In the genomic region with DNA sequence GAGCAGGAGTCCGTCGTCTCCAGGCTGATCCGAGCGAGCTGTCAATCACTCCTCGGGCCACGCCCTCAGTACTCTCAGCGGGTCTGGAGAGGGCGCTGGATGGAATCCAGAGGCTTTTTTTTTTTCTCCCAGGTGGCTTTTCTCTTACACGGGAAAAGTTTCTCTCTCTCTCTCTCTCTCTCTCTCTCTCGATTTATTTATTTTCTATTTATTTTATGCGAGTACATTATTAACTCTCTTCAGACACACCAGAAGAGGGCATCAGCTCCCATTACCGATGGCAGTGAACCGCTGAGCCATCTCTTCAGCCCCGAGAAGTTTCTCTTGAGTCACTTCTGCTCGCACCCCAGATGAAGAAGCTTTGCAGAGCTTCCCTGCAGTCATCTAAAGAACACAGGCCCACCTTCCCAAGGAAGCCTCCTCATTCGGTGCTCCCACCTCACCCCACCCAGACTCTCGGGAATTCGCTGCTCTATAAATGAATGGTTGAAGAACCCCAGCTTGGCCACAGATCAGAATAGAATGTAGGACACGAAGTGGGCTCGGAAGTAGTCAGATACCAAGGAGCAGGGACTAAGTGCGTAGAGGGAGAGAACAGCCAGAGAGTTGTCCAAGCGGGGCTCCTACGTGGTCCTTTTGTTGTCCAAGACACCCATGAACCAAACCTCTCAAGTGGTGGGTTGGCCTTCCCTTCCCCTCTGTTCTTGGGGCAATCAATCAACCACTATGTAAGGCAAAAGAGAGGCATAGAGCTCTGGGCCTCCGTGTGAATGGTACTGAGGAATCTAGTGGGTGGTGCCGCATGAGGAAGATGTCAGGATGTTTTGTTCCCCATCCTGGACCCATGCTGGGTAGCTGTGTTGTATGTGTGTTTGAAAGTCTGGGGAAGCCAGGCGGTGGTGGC, we compare ENCODE assay signal across 8 mouse cellular contexts. TPM values are rescaled to one million over a fixed set of nuclear protein-coding genes. Genes with fewer than 3 reads are reported as not detected.
DNase-seq lines count a peak whose midpoint lies in the region; ATAC-seq and TF ChIP-seq lines count a peak whose summit lies in the region.

A gene (minus strand): TSS at position 30 of the 904 bp plus-strand sequence.

- no peak for TF ChIP-seq CTCF in thymus, adult 2 months (IDR thresholded peaks at IDR 0.05; ENCODE audit: borderline replicate concordance, control insufficient read depth, extremely low read depth, insufficient read depth, low read length, poor library complexity)

- peak within 1 kb of the TSS; percentile 73 for H3K27ac ChIP-seq in thymus, adult 2 months (ENCODE audit: control insufficient read depth, insufficient read depth, low read length)
- H3K27ac ChIP-seq in forebrain, embryonic 13.5 days, result peak within 1 kb of the TSS; percentile 94
- H3K27ac ChIP-seq in neural tube, embryonic 11.5 days (ENCODE audit: low read depth, low read length), result peak within 1 kb of the TSS; percentile 93

- H3K4me3 ChIP-seq in thymus, adult 2 months (ENCODE audit: control insufficient read depth, insufficient read depth, low read length), result peak within 1 kb of the TSS; percentile 81
- H3K4me3 ChIP-seq in forebrain, embryonic 13.5 days, result peak within 1 kb of the TSS; percentile 69
- peak within 1 kb of the TSS; percentile 64 for H3K4me3 ChIP-seq in neural tube, embryonic 11.5 days (ENCODE audit: low read depth, low read length)

- WGBS in thymus, adult 2 months, result 20% methylated on average over 26 of the region's 26 CpGs
- 11% methylated on average over 26 of the region's 26 CpGs for WGBS in forebrain, embryonic 13.5 days
- WGBS in neural tube, embryonic 11.5 days, result 7% methylated on average over 26 of the region's 26 CpGs

- ATAC-seq in forebrain, embryonic 13.5 days, result no peak
- no peak; the same call in 1 of the 2 replicates for ATAC-seq in neural tube, embryonic 11.5 days (ENCODE audit: insufficient read depth, low FRiP score, low TSS enrichment)

- intact Hi-C loops in left cerebral cortex, postnatal 10 days (cut with DNase I), result no loop called here

- no peaks in the 10 kb centered on the region for H3K9me3 ChIP-seq in forebrain, embryonic 13.5 days (replicated peaks)
- H3K9me3 ChIP-seq in neural tube, embryonic 11.5 days (ENCODE audit: control insufficient read depth, low read length), result no peaks in the 10 kb centered on the region

- peak within 1 kb of the TSS; percentile 84 for H3K9ac ChIP-seq in forebrain, embryonic 13.5 days
- peak within 1 kb of the TSS; percentile 87 for H3K9ac ChIP-seq in neural tube, embryonic 11.5 days (ENCODE audit: low read length)

- no peak for DNase-seq in frontal cortex, adult 2 months (ENCODE audit: extremely low spot score in 1 of 2, low spot score in 1 of 2)
- no peak for DNase-seq in frontal cortex, postnatal 25 days (ENCODE audit: low spot score in 2 of 2)
- DNase-seq in thymus, adult 2 months, result no peak
- no peak for DNase-seq in thymus, postnatal 4 days
- DNase-seq in left cerebral cortex, postnatal 10 days (ENCODE audit: extremely low spot score in 1 of 2, low spot score in 2 of 2), result peak in 1 of 2 experiments; percentile 53
- DNase-seq in neural tube, embryonic 11.5 days (ENCODE audit: low spot score), result peak; percentile 42
- no peak for DNase-seq in right cerebral cortex, adult 18-20 months

- peaks cover 10% of the 10 kb centered on the region for H3K36me3 ChIP-seq in thymus, adult 2 months (ENCODE audit: control insufficient read depth, insufficient read depth, low read length)
- H3K36me3 ChIP-seq in forebrain, embryonic 13.5 days (ENCODE audit: poor library complexity, severe bottlenecking), result peaks cover 28% of the 10 kb centered on the region
- H3K36me3 ChIP-seq in neural tube, embryonic 11.5 days (ENCODE audit: control insufficient read depth, insufficient read depth, low read length), result peaks cover 5% of the 10 kb centered on the region; the same call in 1 of the 2 replicates

- H3K4me2 ChIP-seq in forebrain, embryonic 13.5 days, result peak within 1 kb of the TSS; percentile 74
- H3K4me2 ChIP-seq in neural tube, embryonic 11.5 days (ENCODE audit: low read depth), result peak within 1 kb of the TSS; percentile 83

- H3K4me1 ChIP-seq in thymus, adult 2 months (replicated peaks; ENCODE audit: control insufficient read depth, insufficient read depth, low read length), result peaks cover 11% of the 10 kb centered on the region
- H3K4me1 ChIP-seq in forebrain, embryonic 13.5 days, result peaks cover 26% of the 10 kb centered on the region
- H3K4me1 ChIP-seq in neural tube, embryonic 11.5 days (ENCODE audit: control insufficient read depth, insufficient read depth, low read length), result peaks cover 8% of the 10 kb centered on the region

- no peaks in the 10 kb centered on the region for H3K27me3 ChIP-seq in thymus, adult 2 months (ENCODE audit: control insufficient read depth, insufficient read depth, low read length)
- 0 out of 2 replicates have a peak, but pooled peaks cover 3% of the 10 kb centered on the region for H3K27me3 ChIP-seq in forebrain, embryonic 13.5 days
- H3K27me3 ChIP-seq in neural tube, embryonic 11.5 days (ENCODE audit: control insufficient read depth, insufficient read depth, low read length), result peaks cover 7% of the 10 kb centered on the region

- TF ChIP-seq POLR2A in thymus, adult 2 months (IDR thresholded peaks at IDR 0.05; ENCODE audit: control insufficient read depth, extremely low read depth, insufficient read depth, low read length, poor library complexity), result no peak

RNA-seq across cellular contexts. Expression of the gene that starts here (rescaled TPM):
- 34.3 and 36.8 TPM in 2 replicates for polyA plus RNA-seq in frontal cortex, adult 2 months (2012; rRNA removed)
- 78.8 and 127 TPM in 2 replicates for polyA plus RNA-seq in thymus, adult 2 months (2012; rRNA removed)
- polyA plus RNA-seq in forebrain, embryonic 13.5 days (2015; fragmentation: Nextera tagmentation; extraction: Ambion mirVana), result 32.8 and 37.1 TPM in 2 replicates
- 10 to 100 TPM; 31.3 to 32.1 TPM for total RNA-seq in left cerebral cortex, postnatal 10 days (2021)
- polyA plus RNA-seq in neural tube, embryonic 11.5 days (2014; fragmentation: Nextera tagmentation; extraction: Ambion mirVana), result 30.7 and 33.5 TPM in 2 replicates
